8 mouse cellular contexts compared by ENCODE assay signal in the genomic region with DNA sequence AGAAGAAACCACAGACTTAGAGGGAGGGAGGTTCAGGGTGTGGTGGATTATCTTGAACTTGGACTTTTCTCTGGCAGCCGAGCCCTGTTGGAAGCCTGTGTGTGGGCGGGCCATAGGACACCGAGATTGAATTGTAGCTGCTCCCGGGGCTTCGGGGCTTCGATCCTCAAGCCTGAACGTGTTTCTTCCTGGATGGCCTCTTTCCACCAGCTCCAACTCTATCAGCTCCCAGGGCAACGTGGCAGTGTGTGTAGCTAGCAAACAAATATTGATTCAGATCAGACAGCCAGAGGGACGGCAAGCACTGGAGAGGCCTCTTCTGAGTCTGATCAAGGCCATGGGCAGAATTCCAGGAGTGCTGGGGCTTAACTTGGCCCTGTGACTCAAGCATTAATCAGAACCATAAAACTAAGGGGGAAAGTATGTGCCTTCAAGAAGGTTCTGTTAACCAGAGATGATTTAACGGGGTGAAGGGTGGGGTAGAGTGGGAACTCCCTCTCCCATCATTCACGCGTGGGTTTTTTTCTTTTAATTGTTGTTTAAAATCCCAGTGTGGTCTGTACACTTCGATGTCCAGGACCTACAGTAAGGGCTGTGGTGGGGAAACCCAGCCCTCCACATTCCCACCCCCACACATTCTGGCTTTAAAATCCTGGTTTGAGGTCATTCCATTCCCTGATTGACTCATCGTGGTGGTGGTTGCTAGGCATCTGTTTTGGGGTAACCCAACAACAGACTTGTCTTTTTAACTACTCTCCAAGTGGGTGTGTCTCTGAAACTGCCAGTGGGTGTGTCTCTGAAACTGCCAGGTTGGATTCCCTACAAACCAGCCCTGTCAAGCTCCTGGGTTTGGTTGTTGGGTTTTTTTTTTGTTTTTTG. TPM values are rescaled to one million over a fixed set of nuclear protein-coding genes. Genes with fewer than 3 reads are reported as not detected.
DNase-seq lines count a peak whose midpoint lies in the region; ATAC-seq lines count a peak whose summit lies in the region.

No protein-coding gene starts in this region.

- no peak overlapping the region for H3K4me2 ChIP-seq in midbrain, embryonic 13.5 days (replicated peaks)
- peak overlapping the region; percentile 73 for H3K4me2 ChIP-seq in limb, embryonic 13.5 days (replicated peaks)

- no peak overlapping the region for H3K9ac ChIP-seq in midbrain, embryonic 13.5 days (replicated peaks)
- no peak overlapping the region for H3K9ac ChIP-seq in limb, embryonic 13.5 days

- no peak overlapping the region for H3K4me3 ChIP-seq in midbrain, embryonic 10.5 days
- H3K4me3 ChIP-seq in midbrain, embryonic 13.5 days (replicated peaks), result no peak overlapping the region
- H3K4me3 ChIP-seq in limb, embryonic 13.5 days, result peak overlapping the region; percentile 11; the same call in 1 of the 2 replicates

- DNase-seq in midbrain, embryonic 10.5 days (ENCODE audit: low spot score), result no peak
- DNase-seq in fat pad, adult 2 months (ENCODE audit: extremely low read depth, low read depth, low spot score), result peak; percentile 99
- peak; percentile 79 for DNase-seq in heart, postnatal 4 days
- DNase-seq in natural killer cell, adult 2 months (ENCODE audit: low spot score in 2 of 2), result peak; percentile 47 to 72
- DNase-seq in right cerebral cortex, postnatal 4 days, result no peak
- DNase-seq in spleen, postnatal 10 days (ENCODE audit: low spot score in 2 of 2), result no peak

- H3K4me1 ChIP-seq in midbrain, embryonic 10.5 days, result peaks cover 31% of the 10 kb centered on the region
- peaks cover 24% of the 10 kb centered on the region for H3K4me1 ChIP-seq in midbrain, embryonic 13.5 days (replicated peaks)
- H3K4me1 ChIP-seq in limb, embryonic 13.5 days, result peaks cover 67% of the 10 kb centered on the region

- WGBS in midbrain, embryonic 10.5 days, result 77% methylated on average over 14 of the region's 14 CpGs
- 65% methylated on average over 14 of the region's 14 CpGs for WGBS in midbrain, embryonic 13.5 days
- 16% methylated on average over 14 of the region's 14 CpGs for WGBS in limb, embryonic 13.5 days

- no peaks in the 10 kb centered on the region for H3K36me3 ChIP-seq in midbrain, embryonic 10.5 days
- no peaks in the 10 kb centered on the region for H3K36me3 ChIP-seq in midbrain, embryonic 13.5 days
- peaks cover 4% of the 10 kb centered on the region; the same call in 1 of the 2 replicates for H3K36me3 ChIP-seq in limb, embryonic 13.5 days

- H3K27me3 ChIP-seq in midbrain, embryonic 10.5 days (ENCODE audit: low read depth, poor library complexity, severe bottlenecking), result peaks cover 42% of the 10 kb centered on the region
- peaks cover 34% of the 10 kb centered on the region for H3K27me3 ChIP-seq in midbrain, embryonic 13.5 days
- H3K27me3 ChIP-seq in limb, embryonic 13.5 days, result no peaks in the 10 kb centered on the region

- H3K9me3 ChIP-seq in midbrain, embryonic 10.5 days (replicated peaks), result no peaks in the 10 kb centered on the region
- H3K9me3 ChIP-seq in midbrain, embryonic 13.5 days, result no peaks in the 10 kb centered on the region
- H3K9me3 ChIP-seq in limb, embryonic 13.5 days, result no peaks in the 10 kb centered on the region

- ATAC-seq in midbrain, embryonic 13.5 days, result no peak
- peak; percentile 29; the same call in 1 of the 2 replicates for ATAC-seq in limb, embryonic 13.5 days (ENCODE audit: low FRiP score, low read depth)

- H3K27ac ChIP-seq in midbrain, embryonic 10.5 days (replicated peaks), result peak overlapping the region; percentile 23; the same call in 1 of the 2 replicates
- H3K27ac ChIP-seq in midbrain, embryonic 13.5 days, result no peak overlapping the region
- H3K27ac ChIP-seq in limb, embryonic 13.5 days, result peak overlapping the region; percentile 91

RNA-seq across cellular contexts. Expression of a gene that starts 4.6 kb away (rescaled TPM):
- 133 and 178 TPM in 2 replicates for polyA plus RNA-seq in midbrain, embryonic 10.5 days (2016; fragmentation: Nextera tagmentation; extraction: Ambion mirVana)
- polyA plus RNA-seq in midbrain, embryonic 13.5 days (2015; fragmentation: Nextera tagmentation; extraction: Ambion mirVana), result 96.0 and 115 TPM in 2 replicates
- 100 to 1,000 TPM; 251 to 268 TPM for total RNA-seq in heart, postnatal 4 days (2021)
- polyA plus RNA-seq in limb, embryonic 13.5 days (2015; fragmentation: Nextera tagmentation; extraction: Ambion mirVana), result 691 and 735 TPM in 2 replicates

Comparison
In these comparisons a context has a peak if more than half of its experiments do, and no peak if none do; other contexts are left out.
1. DNase-seq: peak in fat pad, adult 2 months (single experiment), heart, postnatal 4 days (single experiment) and natural killer cell, adult 2 months (2 of 2); none in midbrain, embryonic 10.5 days (single experiment), right cerebral cortex, postnatal 4 days (single experiment) and spleen, postnatal 10 days (0 of 2).